Mouse (Mus musculus) layer of hippocampus, adult 2 months (tissue): ENCODE results near the gene Fbll1. TPM values are rescaled to one million over a fixed set of nuclear protein-coding genes. Genes with fewer than 3 reads are reported as not detected.
"Not testable (repeated sequence)": the region's sequence is repeated elsewhere in the genome, so short reads cannot be mapped to it uniquely, and the experiment has no call there.

Experiments
- DNase-seq, 2 experiments: peaks; one replicate each; pipeline ENCODE4 v3.0.0; 2022; ENCODE audit warnings: low spot score in 2 of 2
- H3K27ac ChIP-seq: fragments of 200-600 bp; 2 replicates; pipeline ENCODE4 v1.8.1; 2022
- H3K4me3 ChIP-seq: fragments of 200-600 bp; 2 replicates; pipeline ENCODE4 v1.8.1; 2022; ENCODE audit warnings: mild to moderate bottlenecking
- CTCF ChIP-seq: fragments of 200-600 bp; conservative IDR thresholded peaks from 2 replicates; pipeline ENCODE4 v1.8.1; 2022; ENCODE audit warnings: antibody characterized with exemption, mild to moderate bottlenecking, moderate library complexity
- total RNA-seq, 2 experiments: library from RNA; stranded (reverse); gene quantifications; 2 replicates each; pipeline ENCODE4 v1.2.3; 2021

The Fbll1 gene
- total RNA-seq, 2 experiments from 2014 or later, result 42.9 to 48.9 TPM

GRCm38 (mm10) chr11:35816316-35816715, 17.6 kb upstream of the Fbll1 start:
- TF ChIP-seq CTCF, result no peak
- no peak overlapping the region for H3K27ac ChIP-seq
- no peak overlapping the region for H3K4me3 ChIP-seq
- DNase-seq, result no peak

GRCm38 (mm10) chr11:35811458-35811857, 12.8 kb upstream of the Fbll1 start:
- DNase-seq, result no peak
- H3K4me3 ChIP-seq, result no peak overlapping the region
- TF ChIP-seq CTCF, result no peak
- no peak overlapping the region for H3K27ac ChIP-seq

GRCm38 (mm10) chr11:35801332-35801731, 2.6 kb upstream of the Fbll1 start:
- no peak overlapping the region for H3K4me3 ChIP-seq
- H3K27ac ChIP-seq, result no peak overlapping the region
- no peak for TF ChIP-seq CTCF
- DNase-seq, result no peak

GRCm38 (mm10) chr11:35798495-35798820, 226 bp downstream of the Fbll1 start:
- no peak for TF ChIP-seq CTCF
- Histone ChIP-seq H3K4me3 (peak overlapping the region; percentile 66), H3K27ac (peak overlapping the region; percentile 94)
- DNase-seq, result peak; percentile 77 to 81

GRCm38 (mm10) chr11:35797751-35798494, 761 bp downstream of the Fbll1 start:
- H3K27ac ChIP-seq, result peak overlapping the region; percentile 94
- TF ChIP-seq CTCF, result no peak
- DNase-seq, result peak; percentile 8 to 30
- peak overlapping the region; percentile 66 for H3K4me3 ChIP-seq

GRCm38 (mm10) chr11:35792800-35793199, 5.9 kb downstream of the Fbll1 start:
- not testable (repeated sequence) for DNase-seq, H3K4me3 ChIP-seq, H3K27ac ChIP-seq

GRCm38 (mm10) chr11:35788443-35788842, 10.2 kb downstream of the Fbll1 start:
- DNase-seq, result no peak
- Histone ChIP-seq H3K27ac (no peak overlapping the region), H3K4me3 (no peak overlapping the region)
- no peak for TF ChIP-seq CTCF

- Histone ChIP-seq H3K27ac (no peak overlapping the region), H3K4me3 (no peak overlapping the region)
- no peak for DNase-seq
- peak; percentile 37 for TF ChIP-seq CTCF
Observed at GRCm38 (mm10) chr11:35784537-35784936, 14.1 kb downstream of the Fbll1 start.

GRCm38 (mm10) chr11:35784002-35784401, 14.7 kb downstream of the Fbll1 start:
- no peak for DNase-seq
- Histone ChIP-seq H3K4me3 (no peak overlapping the region), H3K27ac (no peak overlapping the region)
- TF ChIP-seq CTCF, result no peak

- DNase-seq, result no peak
- peak; percentile 25 for TF ChIP-seq CTCF
- H3K4me3 ChIP-seq, result no peak overlapping the region
- H3K27ac ChIP-seq, result no peak overlapping the region
Observed at GRCm38 (mm10) chr11:35783038-35783437, 15.6 kb downstream of the Fbll1 start.

- no peak for TF ChIP-seq CTCF
- no peak overlapping the region for H3K27ac ChIP-seq
- no peak for DNase-seq
- no peak overlapping the region for H3K4me3 ChIP-seq
Observed at GRCm38 (mm10) chr11:35782444-35782843, 16.2 kb downstream of the Fbll1 start.

- no peak for DNase-seq
- peak; percentile 68 for TF ChIP-seq CTCF
- H3K4me3 ChIP-seq, result no peak overlapping the region
- H3K27ac ChIP-seq, result no peak overlapping the region
Observed at GRCm38 (mm10) chr11:35780336-35780735, 18.3 kb downstream of the Fbll1 start.

- no peak for TF ChIP-seq CTCF
- Histone ChIP-seq H3K27ac (no peak overlapping the region), H3K4me3 (no peak overlapping the region)
- DNase-seq, result no peak
Observed at GRCm38 (mm10) chr11:35776452-35776851, 22.2 kb downstream of the Fbll1 start.

GRCm38 (mm10) chr11:35775606-35776005, 23.1 kb downstream of the Fbll1 start:
- no peak for TF ChIP-seq CTCF
- Histone ChIP-seq H3K27ac (no peak overlapping the region), H3K4me3 (no peak overlapping the region)
- no peak for DNase-seq
